Mouse (Mus musculus): Measurements from ENCODE around the gene Wap.

The Wap gene

DNA sequence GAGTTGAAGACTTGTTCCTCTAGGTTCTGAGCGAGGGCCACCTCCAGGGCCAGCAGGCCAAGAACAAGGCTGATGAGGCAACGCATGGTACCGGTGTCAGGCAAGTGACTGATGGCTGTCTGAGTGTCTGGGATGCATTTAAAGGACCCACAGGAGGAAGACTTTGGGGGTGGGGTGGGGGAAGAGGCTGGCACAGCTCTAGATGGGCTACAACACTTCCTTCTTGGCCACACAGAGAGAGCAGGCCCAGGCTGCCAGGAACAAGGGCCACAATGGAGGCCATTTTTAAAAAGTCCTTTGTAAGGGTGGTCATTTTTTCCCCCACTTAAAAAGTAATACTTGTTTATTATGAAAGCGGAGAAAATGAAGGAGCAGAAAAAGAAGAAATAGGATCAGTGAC, at the start of gene Wap:
Wap (minus strand) TSS at position 101 of the 400 bp plus-strand sequence.
- in situ Hi-C loops (cut with MboI), result no loop called here

DNA sequence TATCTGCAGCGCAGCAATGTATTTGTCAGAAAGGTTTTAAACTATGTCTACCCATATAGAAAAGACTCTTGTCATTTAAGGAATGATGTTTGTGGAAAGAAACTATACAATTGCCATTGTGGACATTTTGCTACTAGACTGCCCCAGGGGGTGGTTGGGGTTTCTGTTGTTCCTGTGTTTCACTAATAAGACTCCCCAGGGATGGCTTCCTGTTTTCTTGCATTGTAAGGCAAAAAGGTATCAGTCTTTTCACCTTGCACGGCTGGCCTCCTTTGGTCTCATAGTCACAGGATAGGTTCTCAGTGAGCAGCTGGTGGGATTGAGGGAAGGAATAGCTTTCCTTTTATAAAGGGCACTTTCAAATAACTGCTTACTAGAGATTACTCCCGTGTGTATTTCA, 46.3 kb upstream of the Wap start:
- in situ Hi-C loops (cut with MboI), result no loop called here

DNA sequence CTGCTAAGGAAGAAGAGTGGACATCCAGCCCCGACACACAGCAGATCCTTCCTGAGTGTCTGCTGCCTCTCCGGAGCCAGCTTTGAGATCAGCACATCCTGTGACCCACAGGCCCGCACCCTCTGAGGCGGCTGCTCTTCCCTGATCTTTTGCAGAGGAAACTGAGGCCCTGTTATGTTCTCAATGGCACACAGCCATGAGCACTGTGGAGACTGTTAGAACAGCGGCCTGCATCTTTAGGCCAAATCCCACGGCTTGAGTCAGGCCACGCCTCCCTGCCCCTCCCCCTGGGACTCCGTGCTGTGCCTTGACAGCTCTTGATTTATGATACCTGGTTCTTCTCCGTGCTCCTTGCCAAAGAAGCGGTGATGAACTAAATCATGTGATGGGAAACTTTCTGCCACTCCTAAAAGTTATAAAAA, 42.0 kb upstream of the Wap start:
- in situ Hi-C loops (cut with MboI), result no loop called here

DNA sequence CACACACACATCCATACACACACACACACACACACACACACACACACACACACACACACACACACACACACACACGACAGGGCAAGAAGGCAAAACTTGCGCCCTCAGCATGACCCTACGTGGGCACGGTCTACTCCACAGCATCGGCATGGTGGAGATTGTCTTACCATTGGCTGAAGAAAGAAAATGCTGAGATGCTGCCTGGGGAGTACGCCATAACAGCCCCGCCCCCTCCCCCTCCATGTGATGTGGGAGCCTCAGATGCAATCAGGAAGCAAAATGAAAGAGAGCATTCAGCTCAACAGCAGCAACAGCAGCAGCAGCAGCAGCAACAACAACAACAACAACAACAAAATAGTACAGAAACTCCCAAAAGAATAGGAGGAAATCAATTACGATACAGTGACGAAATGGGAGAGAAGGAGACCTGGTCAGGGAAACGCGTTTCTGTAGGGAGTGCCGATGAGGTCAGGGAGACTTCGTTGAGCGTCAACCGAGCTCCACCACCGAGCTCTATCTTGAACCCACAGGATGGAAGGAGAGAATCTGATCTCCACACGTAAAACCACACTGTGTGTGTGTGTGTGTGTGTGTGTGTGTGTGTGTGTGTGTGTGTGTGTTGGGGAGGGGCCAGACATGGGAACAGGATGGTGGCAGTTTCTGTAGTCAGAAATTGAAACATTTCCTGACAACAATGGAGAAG, 41.4 kb upstream of the Wap start:
- in situ Hi-C loops (cut with MboI), result no loop called here

DNA sequence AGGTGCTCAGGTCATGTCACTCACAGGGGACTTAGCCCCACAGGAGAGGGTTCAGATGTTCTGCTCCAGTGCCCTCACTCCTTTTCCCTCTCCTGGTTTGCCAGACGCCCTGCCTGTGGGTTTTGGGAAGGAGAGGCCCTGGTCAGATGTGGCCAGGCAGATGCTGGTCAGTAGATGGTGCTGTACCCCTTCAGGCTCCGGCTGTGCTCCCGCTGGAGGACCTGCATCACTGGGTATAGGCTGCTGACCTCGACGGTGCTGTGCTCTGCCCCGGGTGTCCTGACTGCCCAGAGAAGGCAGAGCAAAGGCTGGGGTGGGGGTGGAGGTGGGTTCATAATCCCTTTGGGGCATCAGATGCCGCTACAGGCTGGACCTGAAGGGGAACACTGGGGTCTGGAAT, 39.1 kb upstream of the Wap start:
- in situ Hi-C loops (cut with MboI), result no loop called here

DNA sequence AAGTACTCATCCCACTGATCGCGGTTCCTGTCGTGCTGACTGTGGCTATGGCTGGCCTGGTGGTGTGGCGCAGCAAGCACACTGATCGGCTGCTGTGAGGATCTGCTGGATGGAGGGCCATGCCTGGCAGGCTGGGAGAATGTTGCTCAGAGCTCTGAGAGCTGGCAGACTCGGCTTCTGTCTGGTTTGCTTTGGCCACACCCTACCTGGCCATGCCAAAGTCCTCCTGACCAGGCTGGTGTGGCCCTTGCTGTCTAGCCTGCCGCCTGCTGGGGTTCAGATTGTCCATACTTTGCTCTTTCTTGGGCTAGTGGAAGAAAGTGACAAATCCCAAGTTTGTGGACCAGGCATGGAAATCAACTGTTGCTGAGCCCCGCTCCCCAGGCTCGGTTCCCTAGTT, 38.2 kb upstream of the Wap start:
- in situ Hi-C loops (cut with MboI), result no loop called here

DNA sequence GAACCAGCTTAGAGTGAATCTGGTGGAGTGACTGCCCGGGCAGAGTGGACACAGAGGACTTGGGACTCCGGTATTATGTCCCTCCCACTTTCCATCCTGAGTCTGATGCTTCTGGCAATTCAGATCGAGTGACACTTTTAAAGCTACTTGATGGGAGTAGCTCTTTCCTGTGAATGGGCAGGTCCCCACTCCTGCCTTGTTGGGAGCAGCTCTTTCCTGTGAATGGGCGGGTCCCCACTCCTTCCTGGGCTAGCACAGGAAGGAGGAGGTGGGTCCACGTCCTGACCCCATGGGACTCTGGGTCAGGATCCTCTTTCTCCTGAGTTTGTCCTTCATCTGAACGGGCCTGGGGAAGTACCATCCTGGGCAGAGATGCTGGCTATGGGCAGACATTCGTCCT, 37.0 kb upstream of the Wap start:
- in situ Hi-C loops (cut with MboI), result no loop called here

DNA sequence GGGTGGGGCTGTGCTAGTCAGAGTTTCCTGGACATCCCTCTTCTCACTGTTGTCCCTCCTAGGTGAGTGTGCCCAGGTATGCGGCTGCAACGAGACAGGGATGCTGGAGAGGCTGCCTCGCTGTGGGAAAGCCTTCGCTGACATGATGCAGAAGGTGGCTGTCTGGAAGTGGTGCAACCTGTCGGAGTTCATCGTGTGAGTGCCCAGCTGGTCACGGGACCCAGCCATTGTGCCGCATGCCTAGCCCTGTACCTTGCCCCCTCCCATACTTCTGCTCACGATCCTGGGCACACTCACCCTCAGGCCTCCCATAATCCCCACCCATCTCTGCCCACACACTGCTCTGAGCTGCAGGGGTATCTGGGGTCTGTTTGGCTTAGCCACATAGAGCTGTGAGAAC, 36.3 kb upstream of the Wap start:
- in situ Hi-C loops (cut with MboI), result no loop called here

DNA sequence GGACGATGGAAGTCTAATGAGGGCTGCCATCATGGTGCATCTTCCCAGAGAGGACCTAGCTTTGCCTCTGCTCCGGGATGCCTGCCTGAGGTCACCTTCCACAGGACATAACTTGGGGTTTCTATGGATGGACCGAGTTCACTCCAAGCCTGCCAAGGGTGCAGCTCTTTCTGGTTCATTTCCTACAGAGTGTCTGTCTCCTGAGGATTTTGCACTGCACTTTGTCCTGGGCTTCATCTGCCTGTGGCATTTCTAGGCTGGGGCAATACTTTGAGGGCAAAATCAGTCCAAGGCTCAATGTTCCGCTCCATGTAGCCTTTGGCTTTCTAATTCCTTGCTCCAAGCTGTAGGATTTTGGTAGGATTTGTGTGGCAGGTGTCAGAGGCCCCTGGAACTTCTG, 32.4 kb upstream of the Wap start:
- in situ Hi-C loops (cut with MboI), result no loop called here

DNA sequence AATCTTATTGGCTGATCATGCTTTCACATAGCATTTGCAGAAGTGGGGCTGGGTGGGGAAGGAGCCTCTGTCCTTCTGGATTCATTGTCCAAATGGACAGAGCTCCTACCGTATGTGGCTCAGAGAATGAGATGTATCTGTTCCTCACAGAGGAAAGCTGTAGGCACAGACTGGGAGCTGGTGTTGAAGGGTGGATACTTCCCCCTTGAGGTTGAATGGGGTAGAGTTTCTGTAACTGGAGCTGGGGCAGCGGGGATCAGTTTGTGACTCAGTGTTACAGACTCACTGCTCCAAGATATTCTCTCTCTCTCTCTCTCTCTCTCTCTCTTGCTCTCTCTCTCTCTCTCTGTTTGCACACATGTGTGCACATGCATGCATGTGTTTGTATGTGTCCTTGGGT, 31.6 kb upstream of the Wap start:
- in situ Hi-C loops (cut with MboI), result no loop called here

DNA sequence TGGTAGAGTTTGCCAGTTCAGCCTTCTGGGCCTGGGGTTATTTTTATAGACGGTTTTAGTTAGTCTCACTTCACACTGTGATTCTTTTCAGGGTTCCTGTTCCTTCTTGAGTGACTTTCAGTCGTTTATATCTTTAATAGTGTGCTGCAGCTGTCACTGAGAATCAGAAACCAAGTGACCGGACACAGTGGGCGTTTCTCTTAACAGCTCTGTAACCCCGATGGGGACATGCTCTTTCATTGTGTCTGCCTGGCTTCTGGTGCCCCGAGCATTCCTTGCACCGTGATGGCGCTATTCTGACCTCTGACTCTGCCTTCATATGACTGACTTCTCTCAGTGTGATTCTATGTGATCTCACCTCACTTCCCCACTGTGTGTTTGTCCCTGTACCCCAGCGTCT, 30.6 kb upstream of the Wap start:
- in situ Hi-C loops (cut with MboI), result no loop called here

DNA sequence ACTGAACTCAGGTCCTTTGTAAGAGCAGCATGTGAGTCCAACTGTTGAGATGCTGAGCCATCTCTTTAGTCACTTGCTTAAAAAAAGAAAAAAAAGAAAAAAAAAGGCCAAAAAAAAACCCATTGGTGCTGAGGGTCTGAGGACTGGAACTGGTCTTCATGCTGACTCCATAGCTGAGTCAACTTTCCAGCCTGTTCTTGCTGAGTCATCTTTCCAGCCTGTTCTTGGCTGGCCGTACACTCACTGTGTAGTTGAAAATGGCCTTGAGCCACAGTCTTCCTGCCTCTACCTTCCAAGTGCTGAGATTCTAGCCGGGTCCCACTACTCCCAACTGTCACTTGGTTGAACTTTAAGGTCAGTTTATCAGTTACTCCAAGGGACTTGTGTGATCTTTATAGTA, 28.2 kb upstream of the Wap start:
- in situ Hi-C loops (cut with MboI), result no loop called here

DNA sequence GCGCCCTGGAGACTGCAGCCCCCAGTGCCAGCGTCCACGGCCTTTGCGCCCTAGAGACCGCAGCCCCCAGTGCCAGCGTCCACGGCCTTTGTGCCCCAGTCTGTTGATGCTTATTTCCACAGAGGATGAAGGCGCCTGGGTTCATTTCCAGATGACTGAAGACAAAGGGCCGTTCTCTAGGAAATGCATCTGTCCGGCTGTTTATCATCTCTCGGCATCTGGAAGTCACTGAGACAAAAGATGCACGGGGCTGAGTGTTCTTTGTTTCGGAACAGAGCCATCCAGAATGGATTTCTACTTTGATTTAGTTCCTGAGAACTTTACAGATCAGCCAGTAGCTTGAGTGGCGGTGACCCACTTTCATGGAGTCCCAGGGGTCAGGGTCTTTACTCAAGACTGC, 22.8 kb upstream of the Wap start:
- in situ Hi-C loops (cut with MboI), result no loop called here

DNA sequence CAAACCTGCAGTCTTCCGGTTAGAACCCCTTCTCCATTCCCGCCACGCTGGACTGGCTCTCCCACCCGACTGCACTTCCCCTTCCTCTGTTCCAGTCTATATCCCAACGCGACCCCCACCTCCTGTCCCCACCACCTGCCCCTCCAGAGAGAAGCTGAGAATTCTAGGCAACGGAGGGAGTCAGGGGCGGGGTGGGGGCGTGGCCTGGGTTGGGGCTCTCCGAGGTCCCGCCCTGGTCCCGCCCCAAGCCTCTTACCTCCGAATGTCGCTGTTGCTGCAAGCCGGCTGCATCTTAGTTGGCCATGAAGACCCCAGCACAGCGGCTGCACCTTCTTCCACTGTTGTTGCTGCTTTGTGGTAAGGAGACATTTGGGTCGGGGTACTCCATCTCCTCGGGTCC, 19.8 kb upstream of the Wap start, which contains the start of gene Ramp3:
Ramp3 (plus strand) TSS at position 251 of the 400 bp plus-strand sequence.
- in situ Hi-C loops (cut with MboI), result loop anchor here (10.0 kb wide), 1 partner anchor 107 kb away; no protein-coding TSS in a partner anchor

DNA sequence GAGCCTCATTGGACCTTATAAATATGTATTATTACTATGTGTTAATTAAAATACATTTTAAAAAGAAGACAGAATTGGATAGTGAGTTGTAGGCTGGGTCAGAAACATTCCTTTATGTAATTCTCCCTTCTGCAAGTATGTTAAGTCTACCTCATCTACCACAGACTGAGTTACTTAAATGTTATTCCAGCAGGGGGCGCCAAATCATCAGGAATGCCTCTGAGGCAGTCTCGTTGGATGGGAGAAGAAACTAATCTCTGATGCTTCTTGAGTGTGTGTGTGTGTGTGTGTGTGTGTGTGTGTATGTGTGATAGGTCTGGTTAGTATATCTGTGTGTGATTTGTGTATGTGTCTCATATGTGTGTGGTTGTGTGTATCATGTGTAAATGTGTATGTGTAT, 16.5 kb upstream of the Wap start:
- in situ Hi-C loops (cut with MboI), result loop anchor here (10.0 kb wide), 1 partner anchor 110 kb away; no protein-coding TSS in a partner anchor

DNA sequence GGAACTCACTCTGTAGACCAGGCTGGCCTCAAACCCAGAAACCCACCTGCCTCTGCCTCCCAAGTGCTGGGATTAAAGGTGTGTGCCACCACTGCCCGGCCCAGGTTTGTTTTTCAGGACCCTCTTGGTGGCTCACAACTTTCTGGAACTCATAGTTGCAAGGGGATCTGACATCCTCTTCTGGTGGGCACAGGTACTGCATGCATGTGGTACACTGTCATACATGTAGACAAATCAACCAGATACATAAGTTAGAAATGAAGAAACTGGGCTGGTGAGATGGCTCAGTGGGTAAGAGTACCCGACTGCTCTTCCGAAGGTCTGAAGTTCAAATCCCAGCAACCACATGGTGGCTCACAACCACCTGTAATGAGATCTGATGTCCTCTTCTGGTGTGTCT, 14.5 kb upstream of the Wap start:
- in situ Hi-C loops (cut with MboI), result loop anchor here (10.0 kb wide), 1 partner anchor 112 kb away; no protein-coding TSS in a partner anchor

DNA sequence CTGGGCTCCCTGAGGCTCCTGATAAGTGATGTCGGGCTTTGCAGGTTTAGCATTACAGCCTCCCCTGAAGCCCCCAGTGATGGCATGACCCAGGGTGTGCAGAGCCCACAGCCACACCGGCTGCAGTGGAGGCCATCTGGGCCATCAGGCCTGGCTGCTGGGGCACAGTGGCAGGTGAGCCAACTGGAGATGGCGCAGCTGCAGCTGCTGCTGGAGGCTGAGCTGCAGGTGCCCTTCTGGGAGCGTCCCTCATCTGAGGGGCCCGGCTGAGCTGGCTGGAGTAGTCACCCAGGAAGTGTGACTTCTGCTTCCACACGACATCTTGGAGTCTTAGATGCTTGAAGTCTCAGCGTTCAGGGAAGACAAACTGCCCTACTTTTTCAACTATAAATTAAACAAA, 12.1 kb upstream of the Wap start:
- in situ Hi-C loops (cut with MboI), result loop anchor here (10.0 kb wide), 1 partner anchor 114 kb away; no protein-coding TSS in a partner anchor

DNA sequence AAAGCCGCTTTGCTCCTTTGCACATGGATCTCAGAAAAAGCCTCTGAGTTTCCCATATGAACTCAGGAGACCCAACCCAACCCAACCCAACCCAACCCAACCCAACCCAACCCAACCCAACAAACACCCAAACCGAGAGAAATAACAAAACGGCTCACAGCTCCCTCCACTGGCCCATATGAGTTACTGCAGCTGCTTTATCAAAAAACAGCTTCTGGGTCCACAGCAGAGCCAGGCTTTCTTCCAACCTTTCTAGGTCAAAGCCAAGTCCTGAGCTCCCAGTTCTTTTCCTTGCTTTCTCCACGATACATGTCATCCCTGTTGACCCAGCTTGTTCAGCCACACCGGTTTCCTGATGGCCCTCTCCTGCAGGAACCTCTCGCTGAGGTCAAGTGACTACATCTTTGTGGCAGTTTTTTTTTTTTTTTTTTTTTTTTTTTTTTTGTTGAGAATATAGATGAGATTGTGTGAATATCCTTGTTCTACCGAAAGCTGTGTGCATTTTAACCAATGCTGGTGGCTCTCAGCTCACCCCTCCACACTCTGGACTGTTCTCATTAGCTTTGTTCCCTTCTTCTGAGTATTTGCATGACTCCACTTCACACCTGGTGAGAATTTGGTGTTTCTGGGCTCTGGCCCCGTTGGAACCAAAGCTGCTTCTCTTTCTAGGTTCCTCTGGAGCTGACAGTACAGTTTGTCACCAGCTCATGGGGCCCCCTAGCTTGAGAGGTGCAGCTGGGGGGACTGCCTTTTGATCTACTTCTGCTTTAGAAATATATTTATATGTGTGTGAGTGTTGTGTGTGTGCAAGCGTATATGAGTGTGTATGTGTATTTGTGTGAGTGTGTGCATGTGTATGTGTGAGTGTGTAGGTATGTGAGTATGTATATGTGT, 9.6 kb upstream of the Wap start:
- in situ Hi-C loops (cut with MboI), result no loop called here

DNA sequence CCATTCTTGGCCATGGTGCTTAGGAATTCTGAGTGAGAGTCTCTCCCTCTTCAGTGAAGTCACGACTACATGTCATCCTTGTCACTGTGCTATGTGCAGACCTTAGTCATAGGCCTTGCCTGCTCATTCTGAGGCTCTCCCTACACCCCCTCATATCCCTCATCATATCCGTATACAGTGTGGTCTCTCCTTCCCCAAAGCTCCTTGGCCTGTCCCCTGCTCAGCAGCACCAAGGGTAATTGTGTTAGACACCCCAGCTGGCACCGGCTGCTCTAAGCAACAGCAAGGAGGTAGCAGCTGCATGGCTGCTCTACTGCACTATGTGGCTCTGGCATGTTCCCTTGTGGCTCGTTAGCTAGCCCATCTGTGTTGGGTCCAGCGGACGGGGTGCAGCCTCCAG, 6.1 kb upstream of the Wap start:
- in situ Hi-C loops (cut with MboI), result no loop called here

DNA sequence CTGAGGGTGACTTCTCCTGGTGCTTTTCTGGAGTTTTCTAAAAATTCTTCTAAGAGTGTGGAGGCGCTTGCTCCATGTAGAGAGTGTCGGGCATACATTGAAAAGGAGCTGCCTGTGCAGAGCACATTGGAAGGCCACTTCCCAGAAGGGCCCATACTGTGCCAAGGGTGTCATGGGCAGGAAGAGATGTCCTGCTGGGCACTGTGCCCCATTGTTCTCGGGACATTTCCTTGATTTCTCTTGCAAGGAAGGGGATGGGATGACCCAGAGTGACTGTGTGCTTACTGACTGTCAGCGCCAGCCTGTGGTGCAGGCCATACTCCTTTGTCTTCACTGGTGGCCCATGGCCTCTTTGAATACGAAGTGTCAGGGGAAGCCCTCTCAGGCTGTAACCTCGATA, 635 bp upstream of the Wap start:
- in situ Hi-C loops (cut with MboI), result no loop called here

DNA sequence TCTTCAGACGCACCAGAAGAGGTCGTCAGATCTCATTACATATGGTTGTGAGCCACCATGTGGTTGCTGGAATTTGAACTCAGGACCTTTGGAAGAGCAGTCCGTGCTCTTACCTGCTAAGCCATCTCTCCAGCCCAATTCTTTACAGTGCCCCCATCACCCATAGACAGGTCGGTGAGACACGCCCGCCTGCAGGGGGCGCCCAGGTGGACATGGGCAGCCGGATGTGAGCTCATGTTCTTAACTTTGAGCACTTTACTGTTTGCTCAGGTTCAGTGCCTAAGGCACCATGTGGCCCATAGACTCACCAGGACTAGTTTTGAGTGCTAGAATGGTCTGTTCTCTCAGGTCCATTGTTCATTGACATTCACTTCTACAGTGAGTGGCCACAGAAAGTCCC, 2.3 kb downstream of the Wap start:
- in situ Hi-C loops (cut with MboI), result no loop called here

DNA sequence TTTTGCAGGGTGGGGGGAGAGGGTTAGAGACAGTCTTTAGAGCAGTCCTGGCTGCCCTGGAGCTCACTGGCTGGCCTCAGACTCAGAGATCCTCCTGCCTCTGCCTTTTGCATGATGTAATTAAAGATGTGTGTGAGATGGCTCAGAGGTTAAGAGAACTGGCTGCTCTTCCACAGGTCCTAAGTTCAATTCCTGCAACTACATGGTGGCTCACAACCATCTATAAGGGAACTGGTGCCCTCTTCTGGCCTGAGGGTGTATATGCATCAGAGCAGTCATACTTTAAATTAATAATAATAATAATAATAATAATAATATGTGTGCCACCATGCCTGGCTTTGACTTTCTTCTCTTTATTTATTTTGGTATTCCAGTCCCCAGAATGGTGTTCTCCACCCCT, 8.8 kb downstream of the Wap start:
- in situ Hi-C loops (cut with MboI), result no loop called here

DNA sequence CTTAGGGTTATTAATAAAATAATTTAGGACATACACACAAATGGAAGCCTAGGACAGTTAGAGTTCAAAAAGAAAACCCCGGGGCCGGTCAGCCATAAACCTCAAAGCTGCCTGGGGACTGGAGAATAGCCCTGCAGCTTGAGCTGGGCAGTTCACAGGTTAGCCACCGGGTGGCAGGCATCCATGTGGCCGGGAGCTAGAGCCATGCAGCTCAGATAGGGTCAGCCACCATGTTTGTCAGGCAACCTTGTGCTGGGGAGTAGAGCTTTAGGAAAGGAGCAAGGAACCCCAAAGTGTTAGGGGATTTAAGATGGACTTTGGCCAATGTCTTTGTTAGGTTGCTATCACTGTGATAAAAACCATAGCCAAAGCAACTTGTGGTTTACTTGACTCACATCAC, 9.9 kb downstream of the Wap start:
- in situ Hi-C loops (cut with MboI), result no loop called here

Measured in mature B cell (primary cell).